Mouse (Mus musculus): ENCODE measurements at regions not wholly inside any gene's neighbourhood (a gene's known extent, or its start where the extent isn't known, plus 50 kb on each side); places are given as distances from the start of the nearest gene placed in this dataset.
A peak's percentile ranks its signal among the peaks of the same experiment; 100 is the strongest.

- 75% methylated on average over 9 of the region's 9 CpGs for WGBS
- H3K4me1 ChIP-seq (ENCODE audit: control insufficient read depth, insufficient read depth, low read length) = no peaks in the 10 kb centered on the region
- DNase-seq = no peak
- H3K27me3 ChIP-seq (replicated peaks; ENCODE audit: control insufficient read depth, insufficient read depth, low read length) = no peaks in the 10 kb centered on the region
- no peak overlapping the region for H3K27ac ChIP-seq (ENCODE audit: insufficient read depth, low read depth, low read length)
- no peak overlapping the region for H3K4me3 ChIP-seq (ENCODE audit: insufficient read depth, low read depth, low read length)
- H3K36me3 ChIP-seq (ENCODE audit: control insufficient read depth, insufficient read depth, low read length) = no peaks in the 10 kb centered on the region
- no peak for TF ChIP-seq POLR2A (IDR thresholded peaks at IDR 0.05; ENCODE audit: low read depth, low read length)
- TF ChIP-seq CTCF (conservative IDR thresholded peaks at IDR 0.05; ENCODE audit: insufficient read depth, insufficient read length, low read depth, low read length) = no peak
Measured at GRCm38 (mm10) chr9:122660050-122660449, 87.1 kb upstream of the Topaz1 start.

GRCm38 (mm10) chr9:122666978-122667645, 80.0 kb upstream of the Topaz1 start:
- WGBS = 52% methylated on average over 4 of the region's 5 CpGs

GRCm38 (mm10) chr9:122667646-122667981, 79.5 kb upstream of the Topaz1 start:
- no peak overlapping the region for H3K4me3 ChIP-seq (ENCODE audit: insufficient read depth, low read depth, low read length)
- no peaks in the 10 kb centered on the region for H3K27me3 ChIP-seq (replicated peaks; ENCODE audit: control insufficient read depth, insufficient read depth, low read length)
- H3K4me1 ChIP-seq (ENCODE audit: control insufficient read depth, insufficient read depth, low read length) = no peaks in the 10 kb centered on the region
- 53% methylated on average over 3 of the region's 3 CpGs for WGBS
- H3K27ac ChIP-seq (ENCODE audit: insufficient read depth, low read depth, low read length) = no peak overlapping the region
- no peak for DNase-seq
- H3K36me3 ChIP-seq (ENCODE audit: control insufficient read depth, insufficient read depth, low read length) = no peaks in the 10 kb centered on the region
- TF ChIP-seq POLR2A (IDR thresholded peaks at IDR 0.05; ENCODE audit: low read depth, low read length) = no peak
- TF ChIP-seq CTCF (conservative IDR thresholded peaks at IDR 0.05; ENCODE audit: insufficient read depth, insufficient read length, low read depth, low read length) = no peak

More at GRCm38 (mm10) chr9:122666978-122667645, 80.0 kb upstream of the Topaz1 start:
- no peaks in the 10 kb centered on the region for H3K36me3 ChIP-seq (ENCODE audit: control insufficient read depth, insufficient read depth, low read length)
- no peak overlapping the region for H3K27ac ChIP-seq (ENCODE audit: insufficient read depth, low read depth, low read length)
- no peak for DNase-seq
- no peaks in the 10 kb centered on the region for H3K27me3 ChIP-seq (replicated peaks; ENCODE audit: control insufficient read depth, insufficient read depth, low read length)
- no peak for TF ChIP-seq POLR2A (IDR thresholded peaks at IDR 0.05; ENCODE audit: low read depth, low read length)
- no peak for TF ChIP-seq CTCF (conservative IDR thresholded peaks at IDR 0.05; ENCODE audit: insufficient read depth, insufficient read length, low read depth, low read length)
- no peak overlapping the region for H3K4me3 ChIP-seq (ENCODE audit: insufficient read depth, low read depth, low read length)
- no peaks in the 10 kb centered on the region for H3K4me1 ChIP-seq (ENCODE audit: control insufficient read depth, insufficient read depth, low read length)

GRCm38 (mm10) chr9:122673777-122674176, 73.4 kb upstream of the Topaz1 start:
- WGBS = 84% methylated on average over 3 of the region's 3 CpGs
- no peak for DNase-seq
- Histone ChIP-seq H3K27ac (ENCODE audit: insufficient read depth, low read depth, low read length) (no peak overlapping the region), H3K4me3 (ENCODE audit: insufficient read depth, low read depth, low read length) (no peak overlapping the region), H3K4me1 (ENCODE audit: control insufficient read depth, insufficient read depth, low read length) (no peaks in the 10 kb centered on the region), H3K27me3 (replicated peaks; ENCODE audit: control insufficient read depth, insufficient read depth, low read length) (no peaks in the 10 kb centered on the region), H3K36me3 (ENCODE audit: control insufficient read depth, insufficient read depth, low read length) (no peaks in the 10 kb centered on the region)
- TF ChIP-seq POLR2A (IDR thresholded peaks at IDR 0.05; ENCODE audit: low read depth, low read length) = no peak
- TF ChIP-seq CTCF (conservative IDR thresholded peaks at IDR 0.05; ENCODE audit: insufficient read depth, insufficient read length, low read depth, low read length) = no peak

GRCm38 (mm10) chr9:122678001-122678696, 69.0 kb upstream of the Topaz1 start:
- H3K4me1 ChIP-seq (ENCODE audit: control insufficient read depth, insufficient read depth, low read length) = no peaks in the 10 kb centered on the region
- H3K27ac ChIP-seq (ENCODE audit: insufficient read depth, low read depth, low read length) = no peak overlapping the region
- 77% methylated on average over 14 of the region's 14 CpGs for WGBS
- no peak for DNase-seq
- H3K27me3 ChIP-seq (replicated peaks; ENCODE audit: control insufficient read depth, insufficient read depth, low read length) = no peaks in the 10 kb centered on the region
- H3K36me3 ChIP-seq (ENCODE audit: control insufficient read depth, insufficient read depth, low read length) = no peaks in the 10 kb centered on the region
- H3K4me3 ChIP-seq (ENCODE audit: insufficient read depth, low read depth, low read length) = no peak overlapping the region
- TF ChIP-seq CTCF (conservative IDR thresholded peaks at IDR 0.05; ENCODE audit: insufficient read depth, insufficient read length, low read depth, low read length) = no peak
- no peak for TF ChIP-seq POLR2A (IDR thresholded peaks at IDR 0.05; ENCODE audit: low read depth, low read length)

GRCm38 (mm10) chr9:122687170-122687569, 60.0 kb upstream of the Topaz1 start:
- Histone ChIP-seq H3K4me3 (ENCODE audit: insufficient read depth, low read depth, low read length) (no peak overlapping the region), H3K27me3 (replicated peaks; ENCODE audit: control insufficient read depth, insufficient read depth, low read length) (no peaks in the 10 kb centered on the region), H3K27ac (ENCODE audit: insufficient read depth, low read depth, low read length) (no peak overlapping the region), H3K36me3 (ENCODE audit: control insufficient read depth, insufficient read depth, low read length) (no peaks in the 10 kb centered on the region), H3K4me1 (ENCODE audit: control insufficient read depth, insufficient read depth, low read length) (no peaks in the 10 kb centered on the region)
- TF ChIP-seq CTCF (conservative IDR thresholded peaks at IDR 0.05; ENCODE audit: insufficient read depth, insufficient read length, low read depth, low read length) = peak; percentile 49
- TF ChIP-seq POLR2A (IDR thresholded peaks at IDR 0.05; ENCODE audit: low read depth, low read length) = no peak
- WGBS = 22% methylated on average over 4 of the region's 4 CpGs
- DNase-seq = peak; percentile 25

- no peaks in the 10 kb centered on the region for H3K27me3 ChIP-seq (replicated peaks; ENCODE audit: control insufficient read depth, insufficient read depth, low read length)
- WGBS = 71% methylated on average over 6 of the region's 6 CpGs
- no peak for DNase-seq
- no peak for TF ChIP-seq CTCF (conservative IDR thresholded peaks at IDR 0.05; ENCODE audit: insufficient read depth, insufficient read length, low read depth, low read length)
- H3K36me3 ChIP-seq (ENCODE audit: control insufficient read depth, insufficient read depth, low read length) = no peaks in the 10 kb centered on the region
- H3K4me3 ChIP-seq (ENCODE audit: insufficient read depth, low read depth, low read length) = no peak overlapping the region
- H3K4me1 ChIP-seq (ENCODE audit: control insufficient read depth, insufficient read depth, low read length) = no peaks in the 10 kb centered on the region
- no peak overlapping the region for H3K27ac ChIP-seq (ENCODE audit: insufficient read depth, low read depth, low read length)
Measured at GRCm38 (mm10) chr9:122691879-122692278, 55.3 kb upstream of the Topaz1 start.

All from kidney, adult 2 months (tissue).